Mouse (Mus musculus) kidney, postnatal 10 days (tissue): ENCODE data around the gene Dek.

Experiments
- DNase-seq: peaks from one replicate; pipeline ENCODE4 v3.0.0; 2021; ENCODE audit warnings: mixed read lengths

Dek gene

DNA sequence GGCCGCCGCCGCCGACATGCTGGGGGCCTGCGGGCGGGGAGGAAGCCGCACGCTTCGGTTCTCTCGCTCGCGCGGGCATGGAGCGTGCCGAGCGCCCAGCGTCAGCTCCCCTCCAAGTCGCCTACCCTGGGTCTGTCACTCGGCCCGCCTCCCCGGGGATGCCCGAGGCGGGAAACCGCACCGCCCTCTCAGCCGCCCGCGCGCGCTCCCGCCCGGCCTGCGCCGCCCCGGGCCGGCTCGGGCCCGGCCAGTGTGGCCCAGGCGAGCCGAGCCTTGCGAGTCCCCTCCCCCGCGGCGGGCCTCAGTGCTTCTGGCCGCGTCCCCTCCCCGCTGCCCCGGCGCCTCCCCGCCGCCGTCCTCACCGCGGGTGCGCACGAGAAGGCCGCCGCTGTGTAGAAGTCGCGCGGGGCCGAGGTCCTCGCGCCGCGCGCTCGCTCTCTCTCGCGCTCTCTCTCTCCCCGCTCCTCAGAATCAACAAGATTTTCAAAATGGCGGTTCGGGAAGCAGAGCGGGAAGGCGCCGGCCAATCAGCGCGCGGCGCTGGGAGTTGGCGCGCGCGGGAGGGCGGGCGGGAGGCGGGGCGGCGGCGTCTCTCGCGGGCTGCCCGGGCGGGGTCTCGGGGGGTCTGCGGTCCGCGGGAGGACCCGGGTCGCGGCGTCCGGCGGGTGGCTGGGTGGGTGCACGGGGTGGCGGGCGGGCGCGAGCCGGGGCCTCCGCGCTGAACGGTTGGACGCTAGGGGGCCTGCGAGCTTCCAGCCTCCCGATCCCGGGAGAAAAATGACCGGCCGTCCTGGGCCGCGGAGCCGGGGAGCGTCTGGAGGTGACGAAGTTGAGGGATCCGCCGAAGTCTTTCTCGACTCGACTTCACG, at the start of gene Dek:
Gene Dek (minus strand): TSS at position 491 of the 869 bp plus-strand sequence.
- DNase-seq: peak; percentile 92

DNA sequence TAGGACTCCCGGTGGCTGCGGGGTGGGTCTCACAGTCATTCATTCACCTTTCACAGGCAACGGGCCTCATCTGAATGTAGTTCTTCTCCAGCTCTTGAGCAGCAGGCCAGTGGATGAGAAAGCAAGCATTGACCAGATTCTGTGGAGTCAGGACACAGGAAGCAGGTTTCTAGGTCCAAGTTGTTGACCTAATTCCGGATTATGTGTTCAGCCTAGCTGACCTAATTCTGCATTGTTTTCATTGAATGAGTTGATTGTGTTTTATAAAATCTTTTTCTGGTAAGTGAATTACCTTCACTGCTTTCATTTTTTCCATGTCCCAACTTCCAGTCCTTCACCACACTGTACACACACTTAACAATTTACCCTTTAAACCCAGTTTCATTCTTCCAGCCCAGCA, 48.9 kb upstream of the Dek start:
- no peak for DNase-seq

DNA sequence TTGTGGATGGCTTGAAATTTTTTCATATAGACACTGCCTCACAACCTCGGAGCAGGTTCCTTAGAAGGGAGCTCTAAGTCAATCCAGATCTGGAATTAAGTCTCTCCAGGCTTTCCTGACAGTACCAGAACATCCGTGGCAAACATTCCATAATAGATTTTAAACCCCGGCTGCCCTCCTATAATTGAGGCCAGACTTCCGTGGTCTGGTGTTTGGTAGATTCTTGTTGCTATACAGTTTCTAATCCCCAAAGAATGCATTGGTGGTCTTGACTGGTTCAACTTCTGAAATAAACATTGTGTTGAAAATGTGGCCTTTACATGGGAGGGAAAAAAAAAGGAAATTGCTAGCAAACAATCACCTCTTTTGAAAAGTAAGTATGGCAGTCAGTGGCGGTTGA, 47.2 kb upstream of the Dek start:
- no peak for DNase-seq

DNA sequence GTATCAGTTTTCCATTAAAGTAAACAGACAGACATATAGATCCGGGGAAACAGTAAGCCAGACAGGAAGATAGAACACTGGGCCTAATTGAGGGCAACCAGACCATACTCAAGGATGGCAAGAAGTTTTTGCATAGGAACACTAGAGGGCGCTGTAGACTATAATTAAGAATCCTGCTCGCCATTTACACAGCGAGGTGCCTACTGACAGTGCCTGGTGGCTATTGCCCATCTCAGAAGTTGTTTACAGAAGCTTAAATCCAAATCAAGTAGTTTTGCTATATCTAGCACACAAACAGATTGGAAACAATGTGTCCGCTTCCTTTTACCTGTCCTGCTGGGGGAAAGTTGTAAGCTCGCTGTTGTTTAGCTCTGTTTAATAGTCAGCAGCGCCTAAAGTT, 46.4 kb upstream of the Dek start:
- DNase-seq: peak; percentile 45

DNA sequence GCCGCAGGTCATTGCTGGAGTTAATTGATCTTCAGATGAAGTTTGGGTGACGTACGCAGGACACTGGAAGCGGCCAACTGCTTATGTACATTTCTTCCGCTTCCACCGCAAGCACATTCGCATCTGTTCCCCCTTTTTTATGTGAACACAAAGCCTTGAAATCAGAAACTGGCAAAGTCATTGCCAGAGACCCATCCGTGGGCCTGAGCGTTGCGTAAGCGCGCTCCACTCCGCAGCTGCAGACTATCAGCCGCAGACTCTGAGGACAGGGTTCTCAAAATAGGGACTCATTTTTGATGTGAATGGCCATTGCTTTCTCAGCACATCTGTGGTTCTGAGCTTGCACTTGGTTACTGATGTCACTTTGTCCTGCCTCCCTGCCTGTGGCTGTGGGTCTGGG, 45.1 kb upstream of the Dek start:
- no peak for DNase-seq

DNA sequence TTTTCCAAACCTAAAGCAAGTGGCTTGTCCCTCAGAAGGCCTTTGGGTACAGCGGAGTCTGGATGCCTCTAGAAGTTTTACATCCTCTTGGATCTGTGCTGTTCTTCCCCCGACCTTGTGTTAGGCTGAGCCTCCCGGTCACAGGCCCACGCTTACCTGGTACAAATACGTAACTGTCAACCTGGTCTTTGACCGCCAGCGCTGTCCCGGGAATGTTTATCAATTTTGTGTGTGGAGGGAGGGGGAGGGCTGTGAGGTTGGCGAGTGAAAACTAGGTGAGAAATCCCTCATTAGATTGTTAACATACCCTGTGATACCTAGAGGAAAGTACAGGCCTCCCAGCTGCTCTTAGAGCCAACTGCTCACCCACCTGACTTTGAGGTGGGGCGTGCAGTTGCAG, 44.0 kb upstream of the Dek start:
- DNase-seq: no peak

DNA sequence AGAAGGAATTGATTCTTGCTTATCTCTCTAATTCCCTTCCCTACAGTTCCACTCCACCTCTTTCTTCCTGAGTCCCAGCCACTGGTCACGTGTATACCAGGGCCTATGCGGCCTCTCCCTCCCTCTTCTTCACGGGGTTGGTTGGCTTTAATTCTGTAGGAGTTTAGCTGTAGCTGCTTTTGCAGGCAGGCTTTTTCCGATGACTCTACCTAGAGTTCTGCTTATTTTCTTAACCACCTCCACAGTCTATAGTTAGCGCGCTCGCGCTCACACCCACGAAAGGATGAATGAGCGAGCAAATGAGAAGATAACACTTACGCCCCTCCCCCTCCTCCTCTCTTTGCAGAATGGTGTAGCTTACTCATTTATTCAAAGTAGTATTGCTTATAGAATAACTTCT, 42.6 kb upstream of the Dek start:
- no peak for DNase-seq

DNA sequence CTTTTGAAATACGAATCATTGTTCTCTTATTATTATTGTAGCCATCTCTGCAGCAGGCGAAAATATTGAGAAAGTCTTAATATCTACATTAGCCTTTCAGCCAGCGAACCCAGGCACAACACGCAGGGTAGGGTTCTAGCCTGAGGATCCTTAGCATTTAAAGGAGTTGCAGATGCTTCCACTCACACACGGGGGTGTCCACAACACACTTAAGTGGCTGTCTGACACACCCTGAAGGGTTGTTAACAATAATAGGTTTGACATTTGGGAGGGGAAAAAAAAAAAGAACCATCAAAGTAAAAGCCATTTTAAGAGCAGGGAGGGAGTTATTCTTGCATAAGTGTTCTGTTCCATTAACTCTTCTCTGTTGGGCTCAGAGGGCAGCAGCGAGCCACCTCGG, 40.4 kb upstream of the Dek start:
- DNase-seq: no peak

DNA sequence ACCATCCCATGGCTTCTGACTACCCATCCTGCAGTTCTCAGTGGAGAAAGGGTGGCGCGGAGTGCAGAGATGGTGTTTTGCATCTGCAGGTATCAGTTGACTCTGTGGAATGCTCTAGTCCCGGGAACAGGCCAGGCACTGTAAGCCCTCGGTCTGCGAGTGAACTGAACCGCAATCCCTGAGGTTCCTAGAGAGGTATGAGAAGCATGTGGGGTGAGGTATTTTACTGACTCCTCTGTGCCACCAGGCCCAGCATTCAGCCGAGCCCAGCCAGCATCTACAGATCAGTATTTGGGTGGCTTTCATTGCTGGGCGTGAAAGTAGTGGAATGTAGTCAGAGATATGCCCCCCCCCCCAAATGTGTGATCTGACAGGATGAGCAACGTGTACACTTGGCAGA, 39.9 kb upstream of the Dek start:
- no peak for DNase-seq

DNA sequence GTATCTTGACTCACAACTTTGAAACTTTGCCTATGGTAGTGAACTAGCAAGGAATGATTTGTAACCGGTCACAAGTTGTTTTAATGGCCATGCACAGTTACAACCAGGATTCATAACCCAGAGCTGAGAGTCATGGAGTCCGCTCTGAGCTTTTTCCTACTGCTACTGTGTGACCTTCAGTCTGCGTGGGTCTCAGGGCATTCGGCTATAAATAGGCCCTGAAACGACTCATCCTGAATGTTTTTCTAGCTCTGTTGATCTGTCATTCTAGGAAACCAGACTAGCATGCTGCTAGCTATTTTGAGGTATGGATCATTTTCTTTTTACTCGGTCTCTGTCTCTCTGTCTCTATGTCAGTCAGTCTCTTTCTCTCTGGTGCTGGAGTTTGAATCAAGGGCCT, 36.8 kb upstream of the Dek start:
- no peak for DNase-seq

DNA sequence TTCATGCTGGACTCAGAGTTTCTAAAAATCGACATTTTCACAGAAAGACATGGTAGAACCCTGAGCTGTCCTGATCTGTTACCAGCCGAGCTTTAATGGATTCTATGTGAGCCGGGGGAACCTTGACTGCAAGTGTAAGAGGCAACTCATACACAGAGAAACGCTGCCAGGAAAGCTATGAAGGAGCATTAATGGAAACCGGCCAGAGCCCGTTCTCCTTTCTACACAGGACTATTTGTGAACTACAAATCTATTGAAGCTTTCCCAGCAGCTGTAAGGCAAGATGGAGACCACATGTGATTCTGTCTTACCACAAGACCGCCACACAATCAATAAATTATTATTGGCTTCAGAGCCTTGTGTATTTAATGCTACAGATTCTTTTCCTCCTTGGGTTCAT, 29.7 kb upstream of the Dek start:
- no peak for DNase-seq

DNA sequence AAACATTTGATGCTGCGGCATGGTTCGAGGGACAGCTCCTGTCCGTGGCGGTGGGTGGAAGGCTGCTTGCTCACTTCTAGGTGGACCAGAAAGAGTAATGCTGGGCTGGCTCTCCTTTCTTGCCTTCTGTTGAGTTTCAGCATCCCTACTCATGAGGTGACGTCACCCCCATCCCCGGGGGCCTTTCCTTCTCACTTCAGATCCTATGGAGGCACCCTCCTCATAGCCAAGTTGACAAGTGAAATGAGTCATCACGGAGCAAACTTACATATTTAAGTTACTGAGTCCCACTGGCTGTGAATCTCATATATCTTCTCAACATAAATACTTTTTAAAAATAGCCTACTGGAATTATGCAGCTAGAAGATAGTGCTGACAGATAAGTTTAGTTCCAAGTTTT, 28.8 kb upstream of the Dek start:
- DNase-seq: no peak

DNA sequence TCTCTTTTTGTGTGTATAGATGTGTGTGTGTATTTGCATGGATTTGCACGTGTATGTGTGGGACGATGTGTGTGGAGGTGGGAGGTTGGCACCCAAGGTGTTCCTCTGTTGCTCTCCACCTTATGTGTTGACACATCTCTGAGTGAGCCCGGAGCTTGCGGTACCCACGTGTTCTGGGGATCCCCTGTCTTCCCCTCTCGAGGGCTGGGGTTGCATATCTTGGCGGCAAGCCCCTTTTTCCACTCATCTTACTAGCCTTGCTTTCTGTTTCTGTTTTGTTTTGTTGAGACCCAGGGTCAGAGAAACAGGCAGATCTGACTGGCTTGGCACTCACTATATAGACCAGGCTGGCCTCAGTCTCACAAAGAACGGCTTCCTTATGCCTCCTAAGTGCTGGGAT, 27.1 kb upstream of the Dek start:
- DNase-seq: no peak

DNA sequence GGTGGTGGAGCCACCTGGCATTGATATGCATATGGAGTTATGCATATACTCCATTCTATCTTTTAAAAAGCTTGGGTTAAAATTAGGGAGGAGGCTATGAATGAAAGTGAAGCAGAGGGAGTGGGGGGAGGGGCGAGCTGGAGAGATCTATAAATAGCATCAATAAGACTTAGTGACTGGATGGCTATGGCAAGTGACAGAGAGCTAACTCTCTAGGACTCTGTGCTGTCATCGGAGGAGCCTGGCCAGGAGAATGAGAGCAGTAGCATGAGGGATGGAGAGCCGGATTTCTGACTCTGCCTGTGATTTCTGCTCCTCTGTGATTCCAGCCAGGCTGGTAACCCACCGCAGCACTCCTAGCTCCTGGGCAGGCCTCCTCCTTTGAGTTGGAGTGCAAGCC, 23.1 kb upstream of the Dek start:
- no peak for DNase-seq

DNA sequence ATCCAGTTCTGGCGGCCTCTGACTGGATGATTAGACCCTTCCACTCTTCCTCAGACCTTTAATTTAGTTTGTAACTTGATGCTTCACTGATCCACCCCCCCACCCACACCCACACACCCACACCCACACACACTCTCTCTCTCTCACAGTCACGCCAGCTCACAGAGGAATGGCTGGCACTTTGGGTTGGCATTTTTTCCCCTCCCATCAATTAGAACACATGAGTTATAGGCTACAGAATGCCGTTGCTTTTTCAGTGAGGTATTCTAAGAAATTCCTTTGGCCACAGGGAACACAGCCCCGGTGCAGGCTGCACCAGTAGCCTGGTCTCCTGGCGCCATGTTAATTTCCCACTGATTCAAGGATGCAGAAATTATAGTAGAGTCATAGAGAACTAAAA, 19.6 kb upstream of the Dek start:
- no peak for DNase-seq

DNA sequence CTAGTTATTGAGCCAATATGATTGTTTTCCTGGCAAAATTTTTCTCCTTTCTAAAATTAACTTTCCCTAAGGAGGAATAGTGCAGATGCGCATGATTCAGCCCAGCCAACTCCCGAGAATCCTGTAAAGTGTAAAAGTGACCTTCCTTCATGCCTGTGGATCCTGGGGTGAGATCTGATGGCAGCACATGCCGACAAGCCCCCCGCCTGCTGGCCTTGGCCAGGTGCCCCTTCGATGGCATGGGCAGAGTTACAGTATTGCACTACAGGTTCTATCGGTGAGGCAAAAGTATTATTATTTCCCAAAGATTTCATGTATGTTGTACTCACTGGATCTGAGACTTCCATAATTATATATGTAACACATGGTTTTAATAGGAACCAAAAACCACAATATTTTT, 19.0 kb upstream of the Dek start:
- DNase-seq: no peak

DNA sequence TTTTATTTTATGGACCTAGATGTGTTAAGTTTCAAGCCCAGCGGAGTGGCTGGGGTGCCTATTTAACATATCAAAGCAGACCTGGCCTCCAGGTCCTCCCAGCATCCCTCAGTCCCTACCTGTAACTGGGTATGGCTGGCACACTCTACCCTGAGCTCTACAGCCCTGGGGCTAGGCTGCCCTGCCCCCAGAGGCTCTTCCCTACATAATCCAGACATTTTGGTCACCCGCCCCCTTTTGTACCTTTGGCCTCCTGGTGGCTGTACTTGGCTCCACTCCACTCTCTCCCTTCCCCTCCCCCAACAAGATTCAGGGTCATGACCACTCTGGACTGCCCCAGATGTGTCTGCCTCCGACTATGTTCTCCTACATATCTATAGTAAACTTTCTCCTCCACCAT, 18.4 kb upstream of the Dek start:
- DNase-seq: no peak

DNA sequence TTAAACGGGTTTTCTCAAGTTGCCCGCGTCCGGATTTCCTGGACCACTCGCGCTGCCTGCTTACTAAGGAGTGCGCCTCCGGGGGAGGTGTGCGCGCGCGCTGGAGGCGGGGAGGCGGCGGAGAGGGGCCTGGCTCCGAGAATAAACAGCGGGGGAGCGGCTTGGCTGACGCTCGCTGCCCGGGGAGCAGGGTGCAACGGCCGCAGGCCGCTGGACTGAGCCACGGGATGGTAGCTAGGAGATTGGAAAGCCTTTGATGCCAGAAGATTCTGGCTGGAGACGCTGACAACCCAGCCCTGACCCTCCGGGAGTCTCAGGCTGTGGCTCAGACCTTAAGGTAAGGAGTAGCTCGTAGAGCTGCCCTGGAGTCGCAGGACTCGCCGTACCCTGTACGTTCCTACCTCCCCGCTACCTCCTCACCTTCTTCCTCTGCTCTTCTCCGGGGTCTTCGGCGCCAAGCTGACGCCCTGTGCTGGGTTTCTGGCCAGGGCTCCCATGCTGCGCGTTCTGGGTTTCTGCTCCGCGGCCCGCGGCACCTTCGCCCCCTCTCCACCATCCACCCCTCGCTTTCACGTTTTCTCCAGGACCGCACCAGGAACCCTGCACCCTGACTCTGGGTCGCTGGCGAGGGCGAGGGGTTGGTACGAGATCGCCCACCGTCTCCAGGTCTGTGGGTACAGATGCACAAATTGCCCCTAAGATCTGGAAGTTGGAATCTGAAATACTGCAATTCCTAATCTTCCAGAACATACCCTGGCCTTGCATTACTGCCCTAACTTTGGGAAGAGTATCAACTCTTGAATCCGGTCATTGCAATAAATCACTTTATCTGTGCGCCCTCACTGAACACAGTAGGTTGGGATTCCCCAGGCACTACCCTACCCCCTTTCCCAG, 16.8 kb upstream of the Dek start, which contains the start of gene Rnf144b:
Gene Rnf144b (plus strand): TSS at position 120 of the 894 bp plus-strand sequence.
- peak; percentile 61 for DNase-seq

DNA sequence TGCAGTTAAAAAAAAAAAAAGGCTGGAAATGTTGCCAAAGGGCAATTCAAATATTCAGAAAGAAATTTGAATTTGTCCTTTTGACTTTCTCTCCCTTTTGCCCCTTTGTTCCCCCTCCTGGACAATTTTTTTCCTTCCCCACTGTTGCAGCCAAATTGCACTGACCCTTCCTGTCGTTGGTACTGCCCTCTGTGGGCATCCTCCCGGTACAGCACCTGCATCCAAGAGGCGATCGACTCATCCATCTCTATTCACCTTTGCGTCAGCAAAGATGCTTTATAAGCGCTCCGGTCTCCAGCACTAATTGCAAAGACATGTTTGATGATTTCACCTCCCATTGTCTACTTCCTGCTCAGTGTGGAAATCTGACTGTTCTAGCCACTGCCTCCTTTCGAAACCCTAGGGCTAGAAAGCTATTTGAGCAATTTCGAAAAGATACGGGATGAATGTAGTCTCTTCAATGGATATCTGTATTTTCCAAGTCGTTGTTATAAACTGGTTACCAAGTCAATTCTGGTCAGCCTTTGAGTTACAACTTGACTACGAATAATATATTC, 15.4 kb upstream of the Dek start:
- no peak for DNase-seq

DNA sequence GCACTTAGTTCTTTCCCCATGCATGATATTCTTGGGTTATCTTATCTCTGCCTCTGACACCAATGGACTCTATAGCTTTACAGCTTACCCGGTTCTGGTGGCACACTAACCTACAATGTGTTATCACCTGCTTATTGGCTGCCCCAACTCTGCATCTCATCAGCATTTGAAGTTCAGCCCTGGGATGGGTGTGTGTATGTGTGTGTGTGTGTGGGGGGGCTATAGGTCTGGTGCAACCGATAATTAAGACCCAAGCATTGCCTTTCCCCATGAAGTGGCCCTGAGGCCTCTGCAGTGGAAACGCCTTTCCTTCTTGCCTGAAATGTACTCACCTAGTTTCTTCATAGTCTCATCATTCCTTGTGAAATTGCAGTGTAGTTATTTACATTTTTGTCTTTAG, 10.0 kb upstream of the Dek start:
- DNase-seq: no peak

DNA sequence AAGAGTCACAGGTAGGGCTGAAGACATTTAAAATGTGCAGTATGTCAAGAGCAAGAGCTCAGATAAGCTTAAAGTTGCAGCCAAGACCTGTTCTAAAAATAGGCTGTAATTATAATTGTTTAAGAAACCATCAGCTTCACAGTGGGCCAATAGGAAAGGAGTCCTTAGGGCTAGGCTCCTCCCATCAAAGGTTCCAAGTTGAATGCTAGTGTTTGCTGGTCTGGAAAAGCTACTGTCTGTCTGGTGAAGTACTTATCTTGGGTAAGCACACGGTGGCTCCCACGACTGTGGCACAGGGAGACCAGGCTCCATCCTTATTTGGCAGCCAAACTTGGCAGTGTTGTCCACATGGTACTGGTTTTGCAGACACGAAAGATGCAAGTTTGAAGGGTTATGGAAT, 6.9 kb upstream of the Dek start:
- no peak for DNase-seq

DNA sequence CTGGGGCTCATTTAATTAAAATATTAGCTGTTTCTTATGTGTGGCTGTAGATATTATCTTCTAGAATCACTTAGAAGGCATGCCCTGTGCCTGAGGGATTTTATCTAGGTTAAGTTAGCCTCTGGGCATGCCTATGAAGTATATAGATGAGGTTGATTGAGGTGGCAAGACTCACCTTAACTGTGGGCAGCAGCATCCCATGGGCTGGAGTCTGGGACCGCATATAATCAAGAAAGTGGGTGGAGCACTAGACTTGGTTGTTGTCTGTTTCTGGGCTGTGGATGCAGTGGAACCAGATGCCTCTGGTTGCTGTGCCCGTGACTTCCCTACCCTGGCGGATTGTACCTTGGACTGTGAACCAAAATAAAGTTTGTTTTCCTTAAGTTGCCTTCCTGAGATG, 6.1 kb upstream of the Dek start:
- DNase-seq: no peak

DNA sequence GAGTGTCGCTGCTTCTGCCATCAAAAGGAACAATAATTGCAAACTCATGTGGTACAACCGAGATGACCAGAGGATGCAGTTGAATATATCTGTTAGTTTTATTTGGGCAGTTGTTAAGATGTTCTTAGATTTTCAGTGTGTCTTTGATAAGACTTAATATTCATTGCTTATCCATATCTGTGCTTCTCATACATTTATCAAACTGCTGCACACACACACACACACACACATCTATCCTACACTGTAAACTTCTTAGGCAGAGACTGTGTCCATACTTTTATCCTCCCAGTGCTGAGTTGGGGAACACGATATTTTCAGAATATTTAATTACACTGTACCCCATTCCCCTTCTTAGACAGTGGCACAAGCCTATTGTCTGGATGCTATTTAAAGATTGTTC, 5.2 kb upstream of the Dek start:
- no peak for DNase-seq

DNA sequence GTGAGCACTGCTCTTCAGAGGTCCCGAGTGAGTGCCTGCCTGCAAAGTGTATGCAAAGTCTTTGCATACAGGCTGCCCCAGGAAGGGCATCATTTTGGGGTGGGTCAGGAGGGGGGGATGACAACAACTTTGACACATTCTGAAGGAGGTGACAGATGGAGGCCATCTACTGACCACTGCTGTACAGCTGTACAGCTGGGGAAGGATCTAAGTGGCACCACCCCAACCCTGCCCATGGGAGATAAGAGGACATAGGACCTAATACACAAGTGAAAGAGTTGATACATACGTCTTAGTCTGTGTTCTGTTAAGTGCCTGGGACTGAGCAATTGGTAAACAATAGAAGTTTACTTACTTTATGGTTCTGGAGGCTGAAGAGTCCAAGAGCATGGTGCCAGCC, 3.2 kb upstream of the Dek start:
- DNase-seq: no peak
